Comparison of ENCODE assay signal across 9 mouse cellular contexts in the genomic region with DNA sequence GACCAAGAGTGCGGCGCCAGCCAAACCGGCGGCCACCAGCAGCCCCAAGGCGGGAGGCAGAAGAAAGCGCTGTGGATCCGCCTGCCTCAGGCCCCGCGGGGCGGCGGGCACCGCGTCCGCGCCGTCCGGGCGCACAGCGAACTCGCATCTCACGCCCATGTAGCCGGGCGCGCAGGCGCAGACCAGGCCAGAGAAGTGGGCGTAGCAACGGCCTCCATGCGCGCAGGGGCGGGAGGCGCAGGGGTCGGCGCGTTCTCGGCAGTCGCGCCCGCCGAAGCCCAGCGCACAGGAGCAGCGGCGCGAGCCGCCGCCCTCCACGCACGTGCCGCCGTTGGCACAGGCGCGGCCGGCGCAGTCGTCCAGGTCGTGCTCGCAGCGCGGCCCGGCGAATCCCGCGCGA. TPM values are rescaled to one million over a fixed set of nuclear protein-coding genes. Genes with fewer than 3 reads are reported as not detected.
DNase-seq lines count a peak whose midpoint lies in the region; ATAC-seq and TF ChIP-seq lines count a peak whose summit lies in the region.
"Had no signal": no experiment of that assay in that cellular context is flagged by ENCODE, and none has a peak within 500 bp of the region (broad histone marks: within the 10 kb centered on the region; RNA-seq: fewer than 3 reads in every experiment).

No protein-coding gene starts in this region.

- peak overlapping the region; percentile 73 for H3K4me2 ChIP-seq in forebrain, embryonic 16.5 days (ENCODE audit: low read length)
- peak overlapping the region; percentile 75 for H3K4me2 ChIP-seq in midbrain, embryonic 12.5 days (replicated peaks)
- peak overlapping the region; percentile 77 for H3K4me2 ChIP-seq in stomach, embryonic 14.5 days (replicated peaks; ENCODE audit: low read depth, low read length)

- H3K4me3 ChIP-seq in bone marrow, adult 2 months (replicated peaks; ENCODE audit: control insufficient read depth, low read depth, low read length), result no peak overlapping the region
- peak overlapping the region; percentile 56 for H3K4me3 ChIP-seq in forebrain, embryonic 16.5 days (replicated peaks; ENCODE audit: low read length)
- H3K4me3 ChIP-seq in midbrain, embryonic 12.5 days, result peak overlapping the region; percentile 51
- peak overlapping the region; percentile 42 for H3K4me3 ChIP-seq in stomach, embryonic 14.5 days (ENCODE audit: low read depth, low read length)

- TF ChIP-seq CTCF in bone marrow, adult 2 months (IDR thresholded peaks at IDR 0.05; ENCODE audit: control insufficient read depth, insufficient read depth, low read length), result no peak

- peak; percentile 41 for DNase-seq in cerebellum, adult 9-11 months
- DNase-seq in cerebellum, adult 11 months, result no peak
- DNase-seq in induced T-regulatory cell, adult 2 months (ENCODE audit: low read depth), result peak; percentile 54
- DNase-seq in left cerebral cortex, postnatal 36 days (ENCODE audit: low spot score in 2 of 2), result peak; percentile 74 to 81

- H3K9me3 ChIP-seq in forebrain, embryonic 16.5 days (ENCODE audit: control insufficient read depth, low read length), result no peaks in the 10 kb centered on the region
- no peaks in the 10 kb centered on the region for H3K9me3 ChIP-seq in midbrain, embryonic 12.5 days
- H3K9me3 ChIP-seq in stomach, embryonic 14.5 days (ENCODE audit: control insufficient read depth, low read depth, low read length), result no peaks in the 10 kb centered on the region

- peak overlapping the region; percentile 24; the same call in 1 of the 2 replicates for H3K27ac ChIP-seq in bone marrow, adult 2 months (ENCODE audit: control insufficient read depth, insufficient read depth, low read depth, low read length, poor library complexity)
- no peak overlapping the region for H3K27ac ChIP-seq in forebrain, embryonic 16.5 days (ENCODE audit: low read length)
- H3K27ac ChIP-seq in midbrain, embryonic 12.5 days (replicated peaks), result no peak overlapping the region
- H3K27ac ChIP-seq in stomach, embryonic 14.5 days (ENCODE audit: low read length), result no peak overlapping the region

- no peak for TF ChIP-seq POLR2A in bone marrow, adult 2 months (IDR thresholded peaks at IDR 0.05; ENCODE audit: borderline replicate concordance, control insufficient read depth, low read depth, low read length)

- WGBS in bone marrow, adult 2 months, result 6% methylated on average over 63 of the region's 63 CpGs
- WGBS in forebrain, embryonic 16.5 days, result under 1% methylated on average over 50 of the region's 63 CpGs
- under 1% methylated on average over 59 of the region's 63 CpGs for WGBS in midbrain, embryonic 12.5 days
- 4% methylated on average over 50 of the region's 63 CpGs for WGBS in stomach, embryonic 14.5 days

- peak; percentile 79 for ATAC-seq in forebrain, embryonic 16.5 days
- ATAC-seq in midbrain, embryonic 12.5 days (ENCODE audit: low FRiP score, low read depth), result peak; percentile 62
- ATAC-seq in stomach, embryonic 14.5 days (ENCODE audit: insufficient number of reproducible peaks, insufficient read depth, low FRiP score, low read depth), result peak; percentile 44

- H3K36me3 ChIP-seq in forebrain, embryonic 16.5 days (ENCODE audit: control insufficient read depth, insufficient read depth), result no peaks in the 10 kb centered on the region
- H3K36me3 ChIP-seq in midbrain, embryonic 12.5 days, result peaks cover 18% of the 10 kb centered on the region; the same call in 1 of the 2 replicates
- H3K36me3 ChIP-seq in stomach, embryonic 14.5 days (ENCODE audit: control insufficient read depth, insufficient read depth, low read length), result no peaks in the 10 kb centered on the region

- peak overlapping the region; percentile 68 for H3K9ac ChIP-seq in forebrain, embryonic 16.5 days (replicated peaks; ENCODE audit: low read depth, low read length)
- H3K9ac ChIP-seq in midbrain, embryonic 12.5 days (replicated peaks), result peak overlapping the region; percentile 52
- peak overlapping the region; percentile 38; the same call in 1 of the 2 replicates for H3K9ac ChIP-seq in stomach, embryonic 14.5 days (replicated peaks; ENCODE audit: low read depth, low read length)

- intact Hi-C loops in left cerebral cortex, postnatal 36 days (cut with DNase I), result no loop called here

- peaks cover 36% of the 10 kb centered on the region for H3K27me3 ChIP-seq in forebrain, embryonic 16.5 days (replicated peaks; ENCODE audit: control insufficient read depth, insufficient read depth, low read length)
- H3K27me3 ChIP-seq in midbrain, embryonic 12.5 days, result peaks cover 92% of the 10 kb centered on the region
- peaks cover 31% of the 10 kb centered on the region; the same call in 1 of the 2 replicates for H3K27me3 ChIP-seq in stomach, embryonic 14.5 days (ENCODE audit: control insufficient read depth, insufficient read depth, low read length)

- no peaks in the 10 kb centered on the region for H3K4me1 ChIP-seq in bone marrow, adult 2 months (ENCODE audit: control insufficient read depth, insufficient read depth, low read length)
- H3K4me1 ChIP-seq in forebrain, embryonic 16.5 days (replicated peaks; ENCODE audit: control insufficient read depth, insufficient read depth, low read length), result peaks cover 20% of the 10 kb centered on the region
- H3K4me1 ChIP-seq in midbrain, embryonic 12.5 days, result peaks cover 46% of the 10 kb centered on the region
- no peaks in the 10 kb centered on the region; the same call in 1 of the 2 replicates for H3K4me1 ChIP-seq in stomach, embryonic 14.5 days (ENCODE audit: control insufficient read depth, insufficient read depth, low read length)

RNA-seq across cellular contexts. Expression of gene Selenov, which starts 3.5 kb away (rescaled TPM):
- not detected in 2 replicates for polyA plus RNA-seq in bone marrow, adult 2 months (2011; ENCODE audit: insufficient read depth, insufficient read length, low replicate concordance, missing spikeins)
- 0.16 TPM in 1 of 2 replicates, not detected in the other for polyA plus RNA-seq in forebrain, embryonic 16.5 days (2015; fragmentation: Nextera tagmentation; extraction: Ambion mirVana)
- total RNA-seq in left cerebral cortex, postnatal 36 days (2021), result under 1 TPM; 0.43 to 0.44 TPM
- polyA plus RNA-seq in midbrain, embryonic 12.5 days (2016; fragmentation: Nextera tagmentation; extraction: Ambion mirVana), result 0.90 and 1.6 TPM in 2 replicates
- 0.27 TPM in 1 of 2 replicates, not detected in the other for polyA plus RNA-seq in stomach, embryonic 14.5 days (2014; fragmentation: Nextera tagmentation; extraction: Ambion mirVana)
- polyA plus RNA-seq: C2C12 had no signal

RNA-seq across cellular contexts. Expression of gene Dll3, which starts 7.6 kb away (rescaled TPM):
- polyA plus RNA-seq in bone marrow, adult 2 months (2011; ENCODE audit: insufficient read depth, insufficient read length, low replicate concordance, missing spikeins), result not detected in 2 replicates
- 9.9 and 10.5 TPM in 2 replicates for polyA plus RNA-seq in forebrain, embryonic 16.5 days (2015; fragmentation: Nextera tagmentation; extraction: Ambion mirVana)
- total RNA-seq in left cerebral cortex, postnatal 36 days (2021), result 1 to 10 TPM; 1.4 to 1.8 TPM
- 86.8 and 91.4 TPM in 2 replicates for polyA plus RNA-seq in midbrain, embryonic 12.5 days (2016; fragmentation: Nextera tagmentation; extraction: Ambion mirVana)
- polyA plus RNA-seq in stomach, embryonic 14.5 days (2014; fragmentation: Nextera tagmentation; extraction: Ambion mirVana), result 3.8 and 4.7 TPM in 2 replicates

RNA-seq across cellular contexts. Expression of gene Eid2b, which starts 16.9 kb away (rescaled TPM):
- 1.5 and 2.3 TPM in 2 replicates for polyA plus RNA-seq in bone marrow, adult 2 months (2011; ENCODE audit: insufficient read depth, insufficient read length, low replicate concordance, missing spikeins)
- polyA plus RNA-seq in forebrain, embryonic 16.5 days (2015; fragmentation: Nextera tagmentation; extraction: Ambion mirVana), result 41.8 and 45.1 TPM in 2 replicates
- total RNA-seq in left cerebral cortex, postnatal 36 days (2021), result 10 to 100 TPM; 33.3 to 37.8 TPM
- polyA plus RNA-seq in midbrain, embryonic 12.5 days (2016; fragmentation: Nextera tagmentation; extraction: Ambion mirVana), result 25.2 and 27.4 TPM in 2 replicates
- 9.9 and 11.4 TPM in 2 replicates for polyA plus RNA-seq in stomach, embryonic 14.5 days (2014; fragmentation: Nextera tagmentation; extraction: Ambion mirVana)

RNA-seq across cellular contexts. Expression of gene Timm50, which starts 17.4 kb away (rescaled TPM):
- polyA plus RNA-seq in bone marrow, adult 2 months (2011; ENCODE audit: insufficient read depth, insufficient read length, low replicate concordance, missing spikeins), result 44.6 and 44.8 TPM in 2 replicates
- polyA plus RNA-seq in forebrain, embryonic 16.5 days (2015; fragmentation: Nextera tagmentation; extraction: Ambion mirVana), result 144 and 146 TPM in 2 replicates
- total RNA-seq in left cerebral cortex, postnatal 36 days (2021), result 10 to 100 TPM; 44.1 to 46.3 TPM
- polyA plus RNA-seq in midbrain, embryonic 12.5 days (2016; fragmentation: Nextera tagmentation; extraction: Ambion mirVana), result 188 and 193 TPM in 2 replicates
- polyA plus RNA-seq in stomach, embryonic 14.5 days (2014; fragmentation: Nextera tagmentation; extraction: Ambion mirVana), result 139 and 140 TPM in 2 replicates

RNA-seq across cellular contexts. Expression of gene Eid2, which starts 26.8 kb away (rescaled TPM):
- 0.70 and 3.3 TPM in 2 replicates for polyA plus RNA-seq in bone marrow, adult 2 months (2011; ENCODE audit: insufficient read depth, insufficient read length, low replicate concordance, missing spikeins)
- 3.8 and 4.1 TPM in 2 replicates for polyA plus RNA-seq in forebrain, embryonic 16.5 days (2015; fragmentation: Nextera tagmentation; extraction: Ambion mirVana)
- 10 to 100 TPM; 59.9 to 66.6 TPM for total RNA-seq in left cerebral cortex, postnatal 36 days (2021)
- 5.7 and 7.3 TPM in 2 replicates for polyA plus RNA-seq in midbrain, embryonic 12.5 days (2016; fragmentation: Nextera tagmentation; extraction: Ambion mirVana)
- polyA plus RNA-seq in stomach, embryonic 14.5 days (2014; fragmentation: Nextera tagmentation; extraction: Ambion mirVana), result 4.1 and 4.4 TPM in 2 replicates
